Mouse (Mus musculus): ENCODE data around the gene Ang2. TPM values are rescaled to one million over a fixed set of nuclear protein-coding genes. Genes with fewer than 3 reads are reported as not detected.

The Ang2 gene
- polyA plus RNA-seq, 1 experiment from 2014 or later = not detected

- H3K27ac ChIP-seq (ENCODE audit: low read length) = no peak overlapping the region
- WGBS = 84% methylated on average over 1 of the region's 1 CpGs
- H3K4me2 ChIP-seq (replicated peaks; ENCODE audit: low read depth, low read length) = no peak overlapping the region
- no peaks in the 10 kb centered on the region for H3K27me3 ChIP-seq (ENCODE audit: control insufficient read depth, insufficient read depth, low read length)
- no peak overlapping the region for H3K9ac ChIP-seq (replicated peaks; ENCODE audit: low read depth, low read length)
- H3K9me3 ChIP-seq (ENCODE audit: control insufficient read depth, low read depth, low read length) = no peaks in the 10 kb centered on the region
- H3K4me3 ChIP-seq (ENCODE audit: low read depth, low read length) = no peak overlapping the region
- ATAC-seq (ENCODE audit: insufficient number of reproducible peaks, insufficient read depth, low FRiP score, low read depth) = no peak
- H3K36me3 ChIP-seq (ENCODE audit: control insufficient read depth, insufficient read depth, low read length) = no peaks in the 10 kb centered on the region
- no peaks in the 10 kb centered on the region for H3K4me1 ChIP-seq (ENCODE audit: control insufficient read depth, insufficient read depth, low read length)
These were observed 41.9 kb downstream of the Ang2 start for GRCm38 (mm10) chr14:51157072-51157471.

DNA sequence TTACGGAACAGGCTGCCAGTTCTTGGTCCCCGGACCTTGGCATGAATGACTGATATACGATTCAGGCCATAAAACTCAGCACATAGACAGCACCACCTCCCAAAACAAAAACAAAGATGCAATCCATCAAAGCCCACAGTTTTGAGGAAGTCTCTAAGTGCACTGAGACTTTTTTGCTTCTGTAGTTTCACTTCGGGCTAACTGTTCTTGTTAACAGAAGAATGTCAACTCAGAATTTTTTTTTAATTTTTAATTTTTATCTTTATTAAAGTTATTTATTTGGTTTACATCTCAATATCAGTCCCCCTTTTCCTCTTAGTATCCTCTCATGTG lies 42.2 kb downstream of the Ang2 start:
- no peak for ATAC-seq (ENCODE audit: insufficient number of reproducible peaks, insufficient read depth, low FRiP score, low read depth)

DNA sequence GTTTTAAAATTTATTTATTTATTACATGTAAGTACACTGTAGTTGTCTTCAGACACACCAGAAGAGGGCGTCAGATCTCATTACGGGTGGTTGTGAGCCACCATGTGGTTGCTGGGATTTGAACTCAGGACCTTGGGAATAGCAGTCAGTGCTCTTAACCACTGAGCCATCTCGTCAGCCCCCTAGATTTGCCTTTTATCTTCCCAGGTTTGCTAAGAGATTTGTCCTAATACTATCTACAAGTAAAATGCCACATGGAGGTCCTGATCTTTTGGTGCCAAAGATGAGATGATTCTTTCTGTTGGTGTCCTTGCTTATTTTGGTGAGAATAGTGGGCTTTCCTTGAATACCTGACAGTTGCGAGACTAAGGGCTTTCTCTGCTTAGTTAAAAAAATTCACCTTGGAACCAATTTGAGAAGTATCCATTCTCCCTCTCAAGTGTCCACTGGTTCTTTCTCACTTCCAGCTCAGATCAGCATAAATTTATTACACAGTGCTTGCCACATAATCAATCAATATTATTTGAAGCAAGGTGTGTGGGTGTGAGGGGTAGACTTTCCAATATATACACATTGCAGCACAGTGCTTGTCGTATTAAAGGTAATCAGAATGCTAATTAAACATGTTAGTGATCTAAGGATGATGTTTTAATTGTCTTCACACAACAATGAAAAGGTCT lies 42.8 kb downstream of the Ang2 start:
- H3K9ac ChIP-seq (replicated peaks; ENCODE audit: low read depth, low read length) = no peak overlapping the region
- WGBS = 81% methylated on average over 5 of the region's 5 CpGs
- ATAC-seq (ENCODE audit: insufficient number of reproducible peaks, insufficient read depth, low FRiP score, low read depth) = no peak
- no peak overlapping the region for H3K27ac ChIP-seq (ENCODE audit: low read length)
- no peaks in the 10 kb centered on the region for H3K9me3 ChIP-seq (ENCODE audit: control insufficient read depth, low read depth, low read length)
- H3K36me3 ChIP-seq (ENCODE audit: control insufficient read depth, insufficient read depth, low read length) = no peaks in the 10 kb centered on the region
- H3K4me3 ChIP-seq (ENCODE audit: low read depth, low read length) = no peak overlapping the region
- H3K4me1 ChIP-seq (ENCODE audit: control insufficient read depth, insufficient read depth, low read length) = no peaks in the 10 kb centered on the region
- no peak overlapping the region for H3K4me2 ChIP-seq (replicated peaks; ENCODE audit: low read depth, low read length)
- H3K27me3 ChIP-seq (ENCODE audit: control insufficient read depth, insufficient read depth, low read length) = no peaks in the 10 kb centered on the region

More for the DNA sequence above, 42.2 kb downstream of the Ang2 start:
- Histone ChIP-seq H3K9me3 (ENCODE audit: control insufficient read depth, low read depth, low read length) (no peaks in the 10 kb centered on the region), H3K36me3 (ENCODE audit: control insufficient read depth, insufficient read depth, low read length) (no peaks in the 10 kb centered on the region), H3K4me3 (ENCODE audit: low read depth, low read length) (no peak overlapping the region), H3K4me1 (ENCODE audit: control insufficient read depth, insufficient read depth, low read length) (no peaks in the 10 kb centered on the region), H3K4me2 (replicated peaks; ENCODE audit: low read depth, low read length) (no peak overlapping the region), H3K27ac (ENCODE audit: low read length) (no peak overlapping the region), H3K27me3 (ENCODE audit: control insufficient read depth, insufficient read depth, low read length) (no peaks in the 10 kb centered on the region), H3K9ac (replicated peaks; ENCODE audit: low read depth, low read length) (no peak overlapping the region)
- WGBS = 53% methylated on average over 4 of the region's 4 CpGs

DNA sequence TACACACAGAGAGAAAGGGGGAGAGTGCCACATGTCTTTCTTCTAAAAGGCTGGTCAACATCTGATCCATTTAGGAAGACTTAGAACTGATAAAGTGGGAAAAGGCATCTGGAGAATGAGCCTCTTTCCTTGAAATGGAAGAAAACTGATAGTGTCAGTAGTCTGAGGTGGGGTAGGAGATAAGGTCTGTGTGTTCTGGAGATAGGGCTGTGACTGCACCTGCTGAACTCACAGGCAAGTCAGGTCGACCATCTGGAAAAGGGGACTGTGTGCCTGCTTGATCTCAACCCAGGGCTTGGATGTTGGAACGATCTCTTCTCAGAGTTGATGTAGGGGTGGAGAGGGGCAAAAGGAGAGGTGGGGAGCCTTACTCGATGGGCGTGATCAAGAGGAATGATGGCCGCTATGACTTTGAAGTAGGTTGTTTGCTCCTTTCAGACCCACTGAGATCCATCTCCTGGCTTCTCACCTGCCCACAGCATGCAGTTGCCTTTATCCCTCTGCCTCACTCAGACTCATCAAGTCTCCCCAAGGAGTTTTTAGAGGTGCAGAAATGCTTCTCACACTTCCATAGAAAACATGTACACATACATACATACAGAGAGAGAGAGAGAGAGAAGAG lies 46.6 kb downstream of the Ang2 start:
- H3K9ac ChIP-seq (replicated peaks; ENCODE audit: low read depth, low read length) = no peak overlapping the region
- H3K4me2 ChIP-seq (replicated peaks; ENCODE audit: low read depth, low read length) = no peak overlapping the region
- no peaks in the 10 kb centered on the region for H3K36me3 ChIP-seq (ENCODE audit: control insufficient read depth, insufficient read depth, low read length)
- H3K27me3 ChIP-seq (ENCODE audit: control insufficient read depth, insufficient read depth, low read length) = no peaks in the 10 kb centered on the region
- WGBS = 34% methylated on average over 5 of the region's 5 CpGs
- no peaks in the 10 kb centered on the region for H3K4me1 ChIP-seq (ENCODE audit: control insufficient read depth, insufficient read depth, low read length)
- no peaks in the 10 kb centered on the region for H3K9me3 ChIP-seq (ENCODE audit: control insufficient read depth, low read depth, low read length)
- no peak for ATAC-seq (ENCODE audit: insufficient number of reproducible peaks, insufficient read depth, low FRiP score, low read depth)
- H3K4me3 ChIP-seq (ENCODE audit: low read depth, low read length) = no peak overlapping the region
- no peak overlapping the region for H3K27ac ChIP-seq (ENCODE audit: low read length)

GRCm38 (mm10) chr14:51150206-51150831 lies 48.6 kb downstream of the Ang2 start:
- no peak overlapping the region for H3K4me2 ChIP-seq (replicated peaks; ENCODE audit: low read depth, low read length)
- H3K27ac ChIP-seq (ENCODE audit: low read length) = no peak overlapping the region
- H3K36me3 ChIP-seq (ENCODE audit: control insufficient read depth, insufficient read depth, low read length) = no peaks in the 10 kb centered on the region
- WGBS = 82% methylated on average over 3 of the region's 3 CpGs
- H3K4me1 ChIP-seq (ENCODE audit: control insufficient read depth, insufficient read depth, low read length) = no peaks in the 10 kb centered on the region
- H3K9me3 ChIP-seq (ENCODE audit: control insufficient read depth, low read depth, low read length) = no peaks in the 10 kb centered on the region
- no peak for ATAC-seq (ENCODE audit: insufficient number of reproducible peaks, insufficient read depth, low FRiP score, low read depth)
- no peak overlapping the region for H3K9ac ChIP-seq (replicated peaks; ENCODE audit: low read depth, low read length)
- H3K4me3 ChIP-seq (ENCODE audit: low read depth, low read length) = no peak overlapping the region
- no peaks in the 10 kb centered on the region for H3K27me3 ChIP-seq (ENCODE audit: control insufficient read depth, insufficient read depth, low read length)

DNA sequence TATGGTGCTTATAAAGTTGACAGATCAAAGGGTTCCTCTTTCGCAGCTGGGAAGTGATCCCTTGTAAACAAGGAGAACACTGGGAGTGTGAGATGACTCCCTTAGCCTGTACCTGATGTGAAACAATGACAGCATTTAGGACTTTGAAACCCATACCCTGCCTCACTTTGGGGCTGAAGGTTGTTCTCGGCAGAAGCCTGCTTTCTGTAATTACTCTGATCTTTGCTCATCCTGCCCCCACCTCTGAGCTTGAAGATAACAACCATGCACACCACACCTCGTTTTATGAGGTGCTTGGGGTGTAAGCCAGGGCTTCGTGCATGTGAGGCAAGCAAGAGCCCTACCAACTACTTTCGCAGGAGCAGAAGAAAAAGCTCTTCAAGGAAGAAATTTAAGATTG lies 49.8 kb downstream of the Ang2 start:
- Histone ChIP-seq H3K36me3 (ENCODE audit: control insufficient read depth, insufficient read depth, low read length) (no peaks in the 10 kb centered on the region), H3K4me2 (replicated peaks; ENCODE audit: low read depth, low read length) (no peak overlapping the region), H3K27me3 (ENCODE audit: control insufficient read depth, insufficient read depth, low read length) (no peaks in the 10 kb centered on the region), H3K9ac (replicated peaks; ENCODE audit: low read depth, low read length) (no peak overlapping the region), H3K27ac (ENCODE audit: low read length) (no peak overlapping the region), H3K4me3 (ENCODE audit: low read depth, low read length) (no peak overlapping the region), H3K9me3 (ENCODE audit: control insufficient read depth, low read depth, low read length) (no peaks in the 10 kb centered on the region), H3K4me1 (ENCODE audit: control insufficient read depth, insufficient read depth, low read length) (no peaks in the 10 kb centered on the region)
- ATAC-seq (ENCODE audit: insufficient number of reproducible peaks, insufficient read depth, low FRiP score, low read depth) = no peak
- WGBS = 45% methylated on average over 5 of the region's 5 CpGs

DNA sequence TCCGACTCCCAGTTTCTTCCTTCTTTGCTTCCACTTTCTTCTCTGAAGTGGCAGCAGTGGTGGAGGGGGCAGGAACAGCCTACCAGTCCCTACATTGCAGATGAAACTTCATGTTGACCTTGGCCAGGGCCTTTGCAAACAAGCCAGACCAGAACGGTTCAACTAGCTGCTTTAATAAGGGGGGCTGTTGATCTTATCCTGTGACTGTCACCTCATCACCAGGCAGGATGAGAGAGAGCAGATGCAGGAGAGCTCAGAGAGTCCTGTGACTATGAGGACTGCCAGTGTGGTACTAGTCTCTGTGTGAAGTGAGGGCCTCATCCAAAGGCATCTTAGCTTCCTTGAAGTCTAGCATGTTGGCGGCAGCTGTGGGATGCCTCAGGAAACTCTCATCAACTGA lies 50.9 kb downstream of the Ang2 start:
- Histone ChIP-seq H3K4me3 (ENCODE audit: low read depth, low read length) (no peak overlapping the region), H3K9ac (replicated peaks; ENCODE audit: low read depth, low read length) (no peak overlapping the region), H3K27me3 (ENCODE audit: control insufficient read depth, insufficient read depth, low read length) (no peaks in the 10 kb centered on the region), H3K36me3 (ENCODE audit: control insufficient read depth, insufficient read depth, low read length) (no peaks in the 10 kb centered on the region), H3K4me1 (ENCODE audit: control insufficient read depth, insufficient read depth, low read length) (no peaks in the 10 kb centered on the region), H3K27ac (ENCODE audit: low read length) (no peak overlapping the region), H3K9me3 (ENCODE audit: control insufficient read depth, low read depth, low read length) (no peaks in the 10 kb centered on the region), H3K4me2 (replicated peaks; ENCODE audit: low read depth, low read length) (no peak overlapping the region)
- ATAC-seq (ENCODE audit: insufficient number of reproducible peaks, insufficient read depth, low FRiP score, low read depth) = no peak
- WGBS = 54% methylated on average over 3 of the region's 3 CpGs

DNA sequence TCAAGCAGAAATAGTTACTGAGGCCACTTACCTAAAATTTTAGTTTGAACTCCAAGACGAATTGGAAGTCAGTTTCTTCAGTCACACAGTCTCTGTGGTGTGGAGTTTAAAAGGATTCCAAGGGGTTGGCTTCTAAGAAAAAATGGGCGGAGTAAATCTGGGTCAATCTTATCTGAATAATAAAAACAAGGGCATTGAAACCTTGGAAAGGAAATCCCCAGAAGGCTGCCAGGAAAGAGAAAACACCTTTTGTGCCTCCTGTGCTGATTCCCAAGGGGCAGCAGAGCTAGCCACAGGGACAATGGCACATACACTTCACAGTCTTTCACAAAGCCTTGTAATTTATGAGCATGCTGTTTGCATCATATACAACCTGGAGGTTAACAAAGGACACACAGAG lies 52.3 kb downstream of the Ang2 start, which contains the start of gene Rnase1:
TSS of gene Rnase1 (minus strand) at position 101 of the 400 bp plus-strand sequence.
- no peaks in the 10 kb centered on the region for H3K9me3 ChIP-seq (ENCODE audit: control insufficient read depth, low read depth, low read length)
- ATAC-seq (ENCODE audit: insufficient number of reproducible peaks, insufficient read depth, low FRiP score, low read depth) = no peak
- H3K36me3 ChIP-seq (ENCODE audit: control insufficient read depth, insufficient read depth, low read length) = no peaks in the 10 kb centered on the region
- WGBS = 68% methylated on average over 2 of the region's 2 CpGs
- H3K4me1 ChIP-seq (ENCODE audit: control insufficient read depth, insufficient read depth, low read length) = no peaks in the 10 kb centered on the region
- H3K9ac ChIP-seq (replicated peaks; ENCODE audit: low read depth, low read length) = no peak within 1 kb of the TSS
- no peak within 1 kb of the TSS for H3K27ac ChIP-seq (ENCODE audit: low read length)
- H3K27me3 ChIP-seq (ENCODE audit: control insufficient read depth, insufficient read depth, low read length) = no peaks in the 10 kb centered on the region
- no peak within 1 kb of the TSS for H3K4me3 ChIP-seq (ENCODE audit: low read depth, low read length)
- no peak within 1 kb of the TSS for H3K4me2 ChIP-seq (replicated peaks; ENCODE audit: low read depth, low read length)

Measured in stomach, embryonic 14.5 days (tissue).